ENCODE assay signal across 8 mouse cellular contexts in genomic region chr8:121697735-121698614, GRCm38 (mm10). TPM values are rescaled to one million over a fixed set of nuclear protein-coding genes. Genes with fewer than 3 reads are reported as not detected.
DNase-seq lines count a peak whose midpoint lies in the region; ATAC-seq and TF ChIP-seq lines count a peak whose summit lies in the region.

No protein-coding gene starts in this region.

- no peaks in the 10 kb centered on the region for H3K79me2 ChIP-seq in heart, adult 2 months (replicated peaks; ENCODE audit: control insufficient read depth, insufficient read depth, low read length)

- ATAC-seq in heart, embryonic 14.5 days (ENCODE audit: insufficient number of reproducible peaks, insufficient read depth, low FRiP score, low read depth), result no peak
- peak; percentile 39 for ATAC-seq in forebrain, embryonic 15.5 days (replicated peaks)
- ATAC-seq in midbrain, embryonic 13.5 days, result peak; percentile 80

- no peak for TF ChIP-seq EP300 in heart, adult 2 months (IDR thresholded peaks at IDR 0.05; ENCODE audit: insufficient read depth, low read depth, low read length)

- H3K4me3 ChIP-seq in heart, embryonic 14.5 days (ENCODE audit: control insufficient read depth in 1 of 2, insufficient read depth in 1 of 2, low read depth in 1 of 2, low read length in 2 of 2), result peak overlapping the region; percentile 6 to 13; a peak in 2 of 4 replicates
- no peak overlapping the region for H3K4me3 ChIP-seq in heart, adult 2 months
- H3K4me3 ChIP-seq in forebrain, embryonic 15.5 days, result no peak overlapping the region
- peak overlapping the region; percentile 7; the same call in 1 of the 2 replicates for H3K4me3 ChIP-seq in midbrain, embryonic 13.5 days (replicated peaks)
- H3K4me3 ChIP-seq in lung, adult 2 months (replicated peaks; ENCODE audit: extremely low read depth, low read depth, low read length), result no peak overlapping the region

- intact Hi-C loops in heart, adult 2 months (cut with DNase I), result no loop called here

- H3K36me3 ChIP-seq in heart, embryonic 14.5 days (ENCODE audit: control insufficient read depth, insufficient read depth, low read length), result no peaks in the 10 kb centered on the region
- no peaks in the 10 kb centered on the region for H3K36me3 ChIP-seq in heart, adult 2 months (ENCODE audit: control insufficient read depth, insufficient read depth, low read length)
- H3K36me3 ChIP-seq in forebrain, embryonic 15.5 days, result no peaks in the 10 kb centered on the region
- no peaks in the 10 kb centered on the region for H3K36me3 ChIP-seq in midbrain, embryonic 13.5 days

- peaks cover 5 to 10% of the 10 kb centered on the region in 2 experiments; a peak in 3 of 4 replicates for H3K4me1 ChIP-seq in heart, embryonic 14.5 days (ENCODE audit: control insufficient read depth in 2 of 2, insufficient read depth in 2 of 2, low read length in 2 of 2)
- H3K4me1 ChIP-seq in heart, adult 2 months (ENCODE audit: control insufficient read depth, insufficient read depth, low read length), result 0 out of 2 replicates have a peak, but pooled peaks cover 1% of the 10 kb centered on the region
- H3K4me1 ChIP-seq in forebrain, embryonic 15.5 days, result peaks cover 15% of the 10 kb centered on the region
- H3K4me1 ChIP-seq in midbrain, embryonic 13.5 days (replicated peaks), result peaks cover 22% of the 10 kb centered on the region
- H3K4me1 ChIP-seq in lung, adult 2 months (ENCODE audit: control insufficient read depth, insufficient read depth, low read length), result 0 out of 2 replicates have a peak, but pooled peaks cover 2% of the 10 kb centered on the region

- H3K9me3 ChIP-seq in heart, embryonic 14.5 days (ENCODE audit: control insufficient read depth, low read length), result no peaks in the 10 kb centered on the region
- H3K9me3 ChIP-seq in forebrain, embryonic 15.5 days, result no peaks in the 10 kb centered on the region
- H3K9me3 ChIP-seq in midbrain, embryonic 13.5 days, result no peaks in the 10 kb centered on the region

- no peak for TF ChIP-seq POLR2A in heart, adult 2 months (IDR thresholded peaks at IDR 0.05; ENCODE audit: insufficient read depth, low read depth, low read length)
- TF ChIP-seq POLR2A in lung, adult 2 months (IDR thresholded peaks at IDR 0.05; ENCODE audit: borderline replicate concordance, extremely low read depth, low read depth, low read length), result no peak

- TF ChIP-seq CTCF in heart, adult 2 months (IDR thresholded peaks at IDR 0.05), result no peak
- no peak for TF ChIP-seq CTCF in lung, adult 2 months (IDR thresholded peaks at IDR 0.05; ENCODE audit: insufficient read depth, low read length)

- peak overlapping the region; percentile 50 for H3K9ac ChIP-seq in heart, embryonic 14.5 days (ENCODE audit: low read length)
- no peak overlapping the region for H3K9ac ChIP-seq in heart, adult 2 months (ENCODE audit: low read depth, low read length)
- H3K9ac ChIP-seq in forebrain, embryonic 15.5 days (replicated peaks), result no peak overlapping the region
- H3K9ac ChIP-seq in midbrain, embryonic 13.5 days (replicated peaks), result 0 out of 2 replicates have a peak overlapping the region, but pooled peaks have one; percentile 21

- 5% methylated on average over 15 of the region's 17 CpGs for WGBS in heart, embryonic 14.5 days
- WGBS in heart, adult 2 months, result 7% methylated on average over 17 of the region's 17 CpGs
- 3% methylated on average over 17 of the region's 17 CpGs for WGBS in forebrain, embryonic 15.5 days
- 1% methylated on average over 16 of the region's 17 CpGs for WGBS in midbrain, embryonic 13.5 days
- 10% methylated on average over 16 of the region's 17 CpGs for whole genome bisulfite sequencing in lung, adult 2 months

- H3K27ac ChIP-seq in heart, embryonic 14.5 days (replicated peaks in 1 of 2; ENCODE audit: control insufficient read depth in 1 of 2, insufficient read depth in 1 of 2, low read depth in 2 of 2, low read length in 2 of 2), result no peak overlapping the region
- no peak overlapping the region for H3K27ac ChIP-seq in heart, adult 2 months
- peak overlapping the region; percentile 64 for H3K27ac ChIP-seq in forebrain, embryonic 15.5 days (replicated peaks)
- H3K27ac ChIP-seq in midbrain, embryonic 13.5 days, result peak overlapping the region; percentile 83

- H3K27me3 ChIP-seq in heart, embryonic 14.5 days (ENCODE audit: control insufficient read depth, insufficient read depth, low read length), result no peaks in the 10 kb centered on the region; the same call in 1 of the 2 replicates
- no peaks in the 10 kb centered on the region for H3K27me3 ChIP-seq in heart, adult 2 months (ENCODE audit: control insufficient read depth, insufficient read depth, low read length)
- no peaks in the 10 kb centered on the region for H3K27me3 ChIP-seq in forebrain, embryonic 15.5 days
- no peaks in the 10 kb centered on the region for H3K27me3 ChIP-seq in midbrain, embryonic 13.5 days

- no peak for DNase-seq in heart, adult 2 months
- peak; percentile 83 for DNase-seq in brain, adult 2 months (ENCODE audit: low read depth, low spot score)
- DNase-seq in adrenal gland, postnatal 4 days (ENCODE audit: low spot score in 2 of 2), result no peak
- DNase-seq in lung, adult 2 months, result no peak
- no peak for DNase-seq in layer of hippocampus, adult 11-12 months (ENCODE audit: low spot score)

- peak overlapping the region; percentile 56 for H3K4me2 ChIP-seq in heart, embryonic 14.5 days (ENCODE audit: low read length)
- peak overlapping the region; percentile 37 for H3K4me2 ChIP-seq in forebrain, embryonic 15.5 days (replicated peaks)
- H3K4me2 ChIP-seq in midbrain, embryonic 13.5 days (replicated peaks), result peak overlapping the region; percentile 45

RNA-seq across cellular contexts. Expression of gene Jph3, which starts 31.4 kb away (rescaled TPM):
- polyA plus RNA-seq in heart, embryonic 14.5 days (2014; fragmentation: Nextera tagmentation; extraction: Ambion mirVana), result 0.15 and 0.18 TPM in 2 replicates
- total RNA-seq in heart, adult 2 months (2021), result under 1 TPM in 1 of 2 experiments, not detected in 1; 0.11 TPM
- 0.09 and 0.10 TPM in 2 replicates for polyA plus RNA-seq in heart, adult 2 months (2012; rRNA removed)
- 79.9 and 82.5 TPM in 2 replicates for polyA plus RNA-seq in forebrain, embryonic 15.5 days (2015; fragmentation: Nextera tagmentation; extraction: Ambion mirVana)
- 62.3 and 65.4 TPM in 2 replicates for polyA plus RNA-seq in midbrain, embryonic 13.5 days (2015; fragmentation: Nextera tagmentation; extraction: Ambion mirVana)
- total RNA-seq in adrenal gland, postnatal 4 days (2021), result 1 to 10 TPM; 5.0 to 5.8 TPM
- polyA plus RNA-seq in lung, adult 2 months (2012; rRNA removed), result 0.06 and 0.10 TPM in 2 replicates

RNA-seq across cellular contexts. Expression of gene Zcchc14, which starts 45.3 kb away (rescaled TPM):
- 12.9 and 13.9 TPM in 2 replicates for polyA plus RNA-seq in heart, embryonic 14.5 days (2014; fragmentation: Nextera tagmentation; extraction: Ambion mirVana)
- total RNA-seq in heart, adult 2 months (2021), result 10 to 100 TPM; 28.5 to 30.0 TPM
- 17.6 and 22.1 TPM in 2 replicates for polyA plus RNA-seq in heart, adult 2 months (2012; rRNA removed)
- polyA plus RNA-seq in forebrain, embryonic 15.5 days (2015; fragmentation: Nextera tagmentation; extraction: Ambion mirVana), result 36.7 and 39.2 TPM in 2 replicates
- polyA plus RNA-seq in midbrain, embryonic 13.5 days (2015; fragmentation: Nextera tagmentation; extraction: Ambion mirVana), result 27.6 and 29.5 TPM in 2 replicates
- 10 to 100 TPM; 60.9 to 65.2 TPM for total RNA-seq in adrenal gland, postnatal 4 days (2021)
- 40.8 and 50.9 TPM in 2 replicates for polyA plus RNA-seq in lung, adult 2 months (2012; rRNA removed)

Comparison
In these comparisons a context has a peak if more than half of its experiments do, and no peak if none do; other contexts are left out.
1. H3K4me3 ChIP-seq: peak in heart, embryonic 14.5 days (2 of 2) and midbrain, embryonic 13.5 days (single experiment); none in heart, adult 2 months (single experiment), forebrain, embryonic 15.5 days (single experiment) and lung, adult 2 months (single experiment).
2. H3K9ac ChIP-seq: peak in heart, embryonic 14.5 days (single experiment) and midbrain, embryonic 13.5 days (single experiment); none in heart, adult 2 months (single experiment) and forebrain, embryonic 15.5 days (single experiment).
3. H3K27ac ChIP-seq: peak in forebrain, embryonic 15.5 days (single experiment) and midbrain, embryonic 13.5 days (single experiment); none in heart, embryonic 14.5 days (0 of 2) and heart, adult 2 months (single experiment).
4. RNA of gene Jph3, which starts 31.4 kb away (polyA plus RNA-seq): 79.9 to 82.5 TPM in forebrain, embryonic 15.5 days and 62.3 to 65.4 TPM in midbrain, embryonic 13.5 days; 0.15 to 0.18 TPM in heart, embryonic 14.5 days, 0.09 to 0.10 TPM in heart, adult 2 months and 0.06 to 0.10 TPM in lung, adult 2 months; every median in the first group is over 10 times any median in the second.
5. Peak in every context shown above with its lines, with median percentiles within 50 percentile points of each other: H3K4me2 ChIP-seq.